Mouse (Mus musculus): ENCODE measurements around the gene Atrnl1.
A peak's percentile ranks its signal among the peaks of the same experiment; 100 is the strongest.

The Atrnl1 gene

GRCm38 (mm10) chr19:58119681-58120173 is 508.9 kb downstream of the Atrnl1 start:
- no peak for DNase-seq (ENCODE audit: low spot score)

DNA sequence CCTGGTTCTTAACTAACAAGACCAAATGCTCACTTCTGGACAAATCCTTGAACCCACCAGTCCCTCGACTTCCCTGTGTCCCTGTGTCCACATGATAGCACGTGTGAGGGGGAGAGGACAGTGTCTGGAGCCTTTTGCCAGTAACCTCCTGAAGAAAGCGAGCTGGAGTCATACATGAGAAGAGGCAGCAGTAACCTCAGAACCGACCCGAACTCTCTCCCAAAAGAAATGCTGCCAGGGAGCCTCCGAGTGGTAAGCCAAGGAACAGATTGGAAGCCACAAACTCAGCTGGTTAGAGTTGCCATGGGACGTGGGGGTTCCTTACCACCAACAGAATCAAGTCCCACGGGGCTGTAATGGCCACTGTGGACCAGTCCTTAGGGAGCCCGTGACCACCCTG is 509.8 kb downstream of the Atrnl1 start:
- no peak for DNase-seq (ENCODE audit: low spot score)

GRCm38 (mm10) chr19:58121628-58122027 is 510.8 kb downstream of the Atrnl1 start:
- DNase-seq (ENCODE audit: low spot score) = no peak

DNA sequence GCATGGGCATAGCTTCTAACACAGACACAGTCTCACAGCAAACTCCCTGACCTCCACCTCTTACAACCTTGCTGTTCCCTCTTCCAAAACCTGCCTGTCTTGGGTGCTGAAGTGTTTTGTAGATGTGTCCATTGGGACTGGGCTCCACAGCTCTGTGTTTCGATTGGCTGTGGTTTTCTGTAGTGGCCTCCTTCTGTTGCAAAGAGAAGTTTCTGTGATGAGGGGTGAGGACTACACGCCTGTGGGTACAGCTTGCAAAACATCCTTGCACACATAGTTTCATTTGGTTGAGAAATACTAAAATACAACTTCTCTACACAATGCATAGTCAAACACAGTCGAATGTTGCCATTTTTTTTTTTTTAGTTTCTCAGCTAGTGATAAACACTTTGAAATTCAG is 512.8 kb downstream of the Atrnl1 start:
- DNase-seq (ENCODE audit: low spot score) = no peak

DNA sequence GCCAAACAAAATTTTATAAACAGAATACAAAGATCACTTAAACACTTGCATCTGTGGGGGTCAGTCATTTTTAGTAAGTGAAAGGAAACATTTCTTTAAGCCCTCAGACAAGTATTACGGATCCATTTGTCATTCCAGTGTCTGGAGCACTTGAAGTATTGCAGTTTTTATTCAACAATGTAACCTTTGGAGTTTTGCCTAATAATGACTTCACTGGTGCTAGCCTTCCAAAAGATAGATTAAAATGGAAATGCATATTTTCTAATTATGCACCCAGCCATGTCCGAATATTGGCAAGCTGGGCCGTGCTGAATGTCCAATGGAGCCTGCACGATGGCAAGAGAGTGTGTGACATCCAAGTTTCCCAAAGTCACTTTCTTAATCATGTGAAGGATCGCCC is 513.7 kb downstream of the Atrnl1 start:
- no peak for DNase-seq (ENCODE audit: low spot score)

DNA sequence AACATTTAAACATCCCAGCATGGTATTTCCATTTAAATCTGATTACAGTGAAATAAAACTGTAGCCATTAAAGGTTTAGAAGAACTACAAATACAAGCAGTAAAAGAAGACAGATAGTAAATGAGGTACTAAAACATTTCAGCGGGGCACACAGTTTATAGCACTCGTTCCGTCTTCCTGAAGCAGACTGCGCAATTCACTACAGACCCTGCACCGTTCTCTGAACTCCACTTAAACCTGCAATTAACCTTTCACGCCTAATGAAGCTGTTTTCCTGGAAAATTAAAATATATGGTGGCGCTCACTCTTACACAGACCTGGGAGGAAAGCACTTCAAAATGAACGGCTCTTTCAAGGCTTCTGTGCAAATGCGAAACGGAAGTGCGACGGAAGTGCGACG is 514.2 kb downstream of the Atrnl1 start:
- DNase-seq (ENCODE audit: low spot score) = no peak

DNA sequence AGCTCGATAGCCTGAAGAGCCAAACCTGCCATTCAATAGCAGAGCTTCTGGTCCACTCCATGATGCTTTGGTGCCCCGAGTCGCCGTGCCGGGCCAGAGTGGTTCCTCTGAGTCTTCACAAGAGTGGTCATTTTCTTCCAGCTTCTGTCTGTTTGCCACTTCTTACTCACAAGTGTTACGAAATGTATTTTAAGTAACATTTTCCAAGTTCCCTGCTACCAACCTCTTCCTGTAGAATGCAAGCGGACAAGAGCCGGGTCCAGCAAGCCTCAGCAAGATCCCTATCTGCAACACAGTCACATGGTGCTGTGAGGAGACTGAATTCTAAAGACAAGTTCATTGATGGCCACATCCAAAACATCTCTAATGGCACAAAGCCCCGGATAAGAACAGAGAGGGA is 521.1 kb downstream of the Atrnl1 start:
- DNase-seq (ENCODE audit: low spot score) = no peak

- no peak for DNase-seq (ENCODE audit: low spot score)
Observed at GRCm38 (mm10) chr19:58140191-58140784, 529.5 kb downstream of the Atrnl1 start.

- peak; percentile 65 for DNase-seq (ENCODE audit: low spot score)
Observed at GRCm38 (mm10) chr19:58143853-58144454, 533.1 kb downstream of the Atrnl1 start.

DNA sequence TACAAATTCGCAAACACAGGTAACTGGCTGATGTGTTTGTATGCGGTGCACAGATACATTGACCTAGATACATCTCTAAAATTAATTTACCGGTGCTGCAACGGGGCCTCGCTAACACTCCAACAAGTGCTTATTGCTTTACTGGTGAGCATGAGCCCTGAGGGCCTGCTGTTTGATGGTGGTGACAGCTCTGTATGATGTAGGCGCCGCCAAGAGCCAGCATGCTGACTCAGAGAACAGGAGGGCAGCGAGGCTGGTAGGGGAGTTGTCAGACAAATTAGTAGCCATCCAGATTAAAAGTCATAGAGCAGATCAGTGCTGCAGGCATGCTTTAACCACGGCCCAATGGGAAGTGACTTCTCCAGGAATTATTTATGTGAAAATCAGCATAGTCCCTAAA is 534.7 kb downstream of the Atrnl1 start:
- DNase-seq (ENCODE audit: low spot score) = no peak

DNA sequence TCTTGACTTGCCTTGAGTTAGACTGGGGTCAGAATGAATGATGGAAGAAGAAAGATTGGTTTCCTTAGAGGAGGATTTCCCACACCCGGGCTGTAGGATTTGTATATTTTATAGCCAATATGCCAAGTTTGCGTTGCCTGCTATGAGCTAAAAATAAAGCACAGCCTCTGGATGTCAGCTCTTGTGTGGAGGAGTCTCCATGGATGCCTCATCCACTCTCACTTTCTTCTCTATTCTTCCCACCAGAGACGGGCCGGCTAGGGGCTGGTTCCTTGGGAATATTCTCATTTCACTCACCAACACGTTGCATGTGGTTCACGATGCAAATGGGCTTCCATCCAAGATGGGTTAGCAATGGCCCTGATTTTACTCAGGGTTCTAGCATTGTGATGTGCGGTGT is 540.4 kb downstream of the Atrnl1 start:
- no peak for DNase-seq (ENCODE audit: low spot score)

GRCm38 (mm10) chr19:58161569-58161968 is 550.7 kb downstream of the Atrnl1 start:
- no peak for DNase-seq (ENCODE audit: low spot score)

DNA sequence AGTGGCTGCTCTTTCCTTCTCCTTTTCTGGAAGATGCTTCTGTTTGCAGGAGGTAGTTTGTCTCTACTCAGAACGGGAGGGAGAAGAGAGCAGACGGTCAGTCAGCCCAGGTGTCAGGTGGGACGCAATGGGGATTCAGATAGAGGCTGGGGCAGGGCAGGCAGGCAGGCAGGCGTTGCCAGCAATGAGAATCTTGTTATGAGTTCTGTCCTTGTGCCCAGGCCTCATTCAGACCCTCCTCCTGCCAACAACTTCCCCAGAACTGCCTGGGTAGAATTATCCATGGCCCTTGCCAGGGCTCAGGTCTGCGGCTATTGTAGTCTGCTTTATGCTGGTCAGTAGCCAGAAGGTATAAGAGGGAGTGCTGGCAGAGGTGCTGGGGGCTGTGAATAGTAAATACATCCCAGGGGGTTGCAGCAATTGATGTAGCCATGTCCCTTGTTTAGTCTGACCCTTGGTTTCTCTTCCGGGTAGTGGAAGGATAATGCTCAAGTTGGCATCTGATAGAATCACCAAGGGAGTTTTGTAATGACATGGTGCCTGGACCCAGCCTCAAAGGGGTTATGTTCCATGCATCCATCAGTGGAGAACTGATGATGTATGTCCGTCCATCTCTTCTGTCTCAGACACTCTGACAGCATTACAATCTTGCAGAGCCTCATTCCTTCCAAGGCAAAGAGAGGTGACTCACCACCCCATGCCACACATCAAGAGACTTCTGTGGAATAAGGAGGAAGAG is 554.2 kb downstream of the Atrnl1 start:
- DNase-seq (ENCODE audit: low spot score) = no peak

DNA sequence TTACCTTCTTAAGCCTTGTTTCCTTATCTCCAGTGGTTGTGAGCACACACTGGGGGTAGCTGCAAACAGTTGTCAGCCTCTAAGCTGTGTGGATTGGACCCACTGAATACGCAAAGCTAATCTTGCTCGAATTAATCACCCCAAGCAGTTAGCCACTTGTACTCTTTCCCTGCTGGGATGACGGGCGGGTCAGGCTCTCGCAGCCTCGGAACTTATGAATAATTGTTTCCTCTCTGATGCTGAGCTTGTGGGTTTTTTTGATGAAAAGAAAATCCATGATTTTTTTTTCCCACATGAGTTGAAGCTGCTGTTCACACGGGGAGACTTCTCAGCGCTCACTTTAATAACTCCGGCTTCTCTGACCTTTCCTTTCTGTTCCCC is 554.8 kb downstream of the Atrnl1 start:
- no peak for DNase-seq (ENCODE audit: low spot score)

DNA sequence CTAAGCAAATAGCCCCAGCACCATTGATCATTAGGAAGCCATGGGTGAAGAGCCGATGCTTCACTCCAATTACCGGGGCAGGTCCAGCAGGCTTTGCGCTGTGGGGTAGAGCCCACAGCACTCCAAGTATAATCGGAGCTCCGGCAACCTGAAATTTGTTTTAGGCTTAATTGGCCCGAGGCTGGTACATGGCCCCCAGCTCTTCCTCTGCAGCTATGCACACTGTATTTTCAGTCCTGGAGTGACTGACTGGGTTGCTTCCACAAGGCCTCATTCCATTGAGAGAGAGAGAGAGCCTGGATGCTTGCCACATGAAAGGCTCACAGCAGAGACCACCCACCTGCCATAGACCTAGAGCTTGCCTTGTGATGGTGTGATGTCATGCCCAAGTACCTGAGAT is 555.3 kb downstream of the Atrnl1 start:
- no peak for DNase-seq (ENCODE audit: low spot score)

DNA sequence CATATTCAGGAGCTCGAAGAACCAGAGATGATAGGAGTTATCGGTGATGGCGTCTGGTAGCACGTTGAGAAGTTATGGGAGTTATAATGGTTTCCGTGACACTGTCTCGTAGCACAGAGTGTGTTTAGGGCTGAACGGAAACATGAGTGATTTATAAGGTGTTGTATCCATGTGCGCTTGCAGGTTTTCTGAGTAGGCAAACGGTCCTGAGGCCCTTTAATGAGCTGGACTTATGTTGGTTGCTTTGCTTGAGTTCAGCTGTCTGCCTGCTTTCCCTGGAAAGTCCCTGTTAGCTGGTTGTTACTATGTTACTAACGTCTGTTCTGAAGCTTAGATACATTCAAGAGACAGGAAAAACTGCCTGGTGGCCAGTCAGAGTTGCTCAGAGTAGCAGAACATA is 567.6 kb downstream of the Atrnl1 start:
- DNase-seq (ENCODE audit: low spot score) = no peak

- no peak for DNase-seq (ENCODE audit: low spot score)
Observed at GRCm38 (mm10) chr19:58180773-58181172, 569.9 kb downstream of the Atrnl1 start.

Measured in T-cell, adult 2 months (primary cell).